Mouse (Mus musculus): ENCODE data around the gene Ctsr. TPM values are rescaled to one million over a fixed set of nuclear protein-coding genes. Genes with fewer than 3 reads are reported as not detected.

Gene Ctsr
- not detected for polyA plus RNA-seq (2014; fragmentation: Illumina TruSeq; extraction: RNeasy Lipid Tissue Mini Kit (QIAGEN cat#74804); ENCODE audit: low read depth, low replicate concordance)

GRCm38 (mm10) chr13:61164156-61164555, at the start of gene Ctsr:
Ctsr (minus strand) TSS chr13:61164256.

DNA sequence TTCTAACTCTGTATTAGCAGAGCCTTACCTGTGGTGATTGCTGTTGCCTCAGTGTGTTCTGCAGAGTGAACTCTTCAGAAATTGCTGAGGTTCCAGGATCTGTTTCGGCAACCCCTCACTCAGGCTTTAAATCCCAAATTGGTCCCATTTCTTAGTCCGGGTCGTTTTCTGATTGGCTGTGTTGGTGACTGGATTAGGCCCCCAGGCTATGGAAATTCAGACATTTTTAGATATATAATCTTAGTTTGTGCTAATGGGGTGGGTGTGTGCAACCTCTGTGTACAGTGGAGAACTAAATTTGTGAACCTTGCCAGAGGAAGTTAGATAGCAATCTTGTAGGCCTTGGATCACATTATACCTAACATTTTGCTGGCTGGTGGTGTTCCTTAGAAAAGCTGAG, 39.3 kb upstream of the Ctsr start, which contains the start of gene Cts6:
TSS of gene Cts6 (minus strand) at position 101 of the 400 bp plus-strand sequence.

Other genes with a start within 250 kb of the Ctsr start
- gene Gm49393, start 228.7 kb downstream of the Ctsr start, polyA plus RNA-seq (2014; fragmentation: Illumina TruSeq; extraction: RNeasy Lipid Tissue Mini Kit (QIAGEN cat#74804); ENCODE audit: low read depth, low replicate concordance), result 295 TPM
- gene Gm49391, start 227.7 kb downstream of the Ctsr start, polyA plus RNA-seq (2014; fragmentation: Illumina TruSeq; extraction: RNeasy Lipid Tissue Mini Kit (QIAGEN cat#74804); ENCODE audit: low read depth, low replicate concordance), result 13.1 TPM
- 52.9 TPM for gene Ctla2a, start 227.6 kb downstream of the Ctsr start, polyA plus RNA-seq (2014; fragmentation: Illumina TruSeq; extraction: RNeasy Lipid Tissue Mini Kit (QIAGEN cat#74804); ENCODE audit: low read depth, low replicate concordance)
- gene Tpbpa, start 222.3 kb downstream of the Ctsr start, polyA plus RNA-seq (2014; fragmentation: Illumina TruSeq; extraction: RNeasy Lipid Tissue Mini Kit (QIAGEN cat#74804); ENCODE audit: low read depth, low replicate concordance), result not detected
- gene Ctsj, start 158.3 kb downstream of the Ctsr start, polyA plus RNA-seq (2014; fragmentation: Illumina TruSeq; extraction: RNeasy Lipid Tissue Mini Kit (QIAGEN cat#74804); ENCODE audit: low read depth, low replicate concordance), result not detected
- not detected for gene Ctsq, start 123.6 kb downstream of the Ctsr start, polyA plus RNA-seq (2014; fragmentation: Illumina TruSeq; extraction: RNeasy Lipid Tissue Mini Kit (QIAGEN cat#74804); ENCODE audit: low read depth, low replicate concordance)
- not detected for gene Cts6, start 39.2 kb upstream of the Ctsr start, polyA plus RNA-seq (2014; fragmentation: Illumina TruSeq; extraction: RNeasy Lipid Tissue Mini Kit (QIAGEN cat#74804); ENCODE audit: low read depth, low replicate concordance)
- gene Cts8, start 91.1 kb upstream of the Ctsr start, polyA plus RNA-seq (2014; fragmentation: Illumina TruSeq; extraction: RNeasy Lipid Tissue Mini Kit (QIAGEN cat#74804); ENCODE audit: low read depth, low replicate concordance), result not detected
- gene Gm49398, start 124.6 kb upstream of the Ctsr start, polyA plus RNA-seq (2014; fragmentation: Illumina TruSeq; extraction: RNeasy Lipid Tissue Mini Kit (QIAGEN cat#74804); ENCODE audit: low read depth, low replicate concordance), result not detected
- not detected for gene Cts7, start 193.9 kb upstream of the Ctsr start, polyA plus RNA-seq (2014; fragmentation: Illumina TruSeq; extraction: RNeasy Lipid Tissue Mini Kit (QIAGEN cat#74804); ENCODE audit: low read depth, low replicate concordance)